Mouse (Mus musculus): ENCODE measurements around the gene Chtf18. TPM values are rescaled to one million over a fixed set of nuclear protein-coding genes. Genes with fewer than 3 reads are reported as not detected.
"Not testable (repeated sequence)": the region's sequence is repeated elsewhere in the genome, so short reads cannot be mapped to it uniquely, and the experiment has no call there.

Gene Chtf18
- polyA plus RNA-seq, 1 experiment = 10.6 TPM

DNA sequence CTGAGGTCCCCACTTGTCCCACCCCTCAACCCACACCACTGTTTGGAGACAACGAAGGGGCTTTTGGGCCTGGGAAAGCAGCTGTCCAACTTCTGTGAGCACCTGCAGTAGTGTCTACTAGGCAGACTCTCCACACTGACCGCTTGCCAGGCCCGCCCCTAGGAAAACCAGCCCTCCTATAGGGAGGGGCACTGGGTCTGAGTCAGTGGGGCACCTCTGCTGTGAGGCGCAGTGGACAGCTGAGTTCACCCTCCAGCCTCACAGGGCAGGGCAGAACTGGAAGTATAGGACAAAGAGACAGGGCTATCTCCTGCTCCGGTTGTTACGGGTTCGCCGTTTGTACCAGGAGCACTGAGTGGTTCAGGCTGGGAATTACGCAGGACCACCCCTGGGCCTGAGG lies 27.0 kb upstream of the Chtf18 start, which contains the start of gene Msln:
Gene Msln (minus strand): TSS at position 138 of the 400 bp plus-strand sequence.
- H3K27me3 ChIP-seq (ENCODE audit: control insufficient read depth, insufficient read depth, low read length) = no peaks in the 10 kb centered on the region
- no peak within 1 kb of the TSS for H3K4me3 ChIP-seq (ENCODE audit: extremely low read depth, insufficient read depth, insufficient read length)
- no peak for TF ChIP-seq POLR2A (IDR thresholded peaks at IDR 0.05; ENCODE audit: low read depth, low read length)
- no peak for TF ChIP-seq CTCF (IDR thresholded peaks at IDR 0.05; ENCODE audit: extremely low read depth, insufficient read depth, insufficient read length, insufficient replicate concordance)
- H3K27ac ChIP-seq (ENCODE audit: insufficient read depth, low read length) = no peak within 1 kb of the TSS
- no peaks in the 10 kb centered on the region for H3K36me3 ChIP-seq (ENCODE audit: control insufficient read depth, insufficient read depth, low read length)
- 87% methylated on average over 9 of the region's 9 CpGs for WGBS
- DNase-seq (ENCODE audit: low read depth in 1 of 2, low spot score in 2 of 2) = no peak
- no peaks in the 10 kb centered on the region for H3K4me1 ChIP-seq (ENCODE audit: control insufficient read depth, insufficient read depth, insufficient read length)

DNA sequence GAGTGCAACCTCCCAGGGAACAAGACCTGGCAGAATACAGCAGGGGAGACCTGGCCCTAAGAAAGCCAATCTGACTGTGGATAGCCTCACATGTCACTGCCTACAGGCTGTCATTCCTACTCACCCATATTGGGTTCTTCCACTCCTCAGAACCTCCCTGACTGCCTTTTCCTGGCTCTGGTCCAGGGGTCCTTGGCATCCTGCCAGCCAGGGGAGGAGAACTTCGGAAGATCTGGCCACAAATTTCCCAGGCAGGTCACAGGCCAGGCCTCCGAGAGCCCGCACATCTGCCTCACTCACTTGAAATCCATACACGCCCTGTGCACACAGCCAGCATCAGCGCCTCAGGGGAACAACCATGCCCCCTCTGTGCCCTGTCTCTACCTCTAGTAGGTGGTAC lies 24.2 kb upstream of the Chtf18 start:
- Histone ChIP-seq H3K4me1 (ENCODE audit: control insufficient read depth, insufficient read depth, insufficient read length) (no peaks in the 10 kb centered on the region), H3K4me3 (ENCODE audit: extremely low read depth, insufficient read depth, insufficient read length) (no peak overlapping the region), H3K27me3 (ENCODE audit: control insufficient read depth, insufficient read depth, low read length) (no peaks in the 10 kb centered on the region), H3K36me3 (ENCODE audit: control insufficient read depth, insufficient read depth, low read length) (no peaks in the 10 kb centered on the region), H3K27ac (ENCODE audit: insufficient read depth, low read length) (no peak overlapping the region)
- no peak for DNase-seq (ENCODE audit: low read depth in 1 of 2, low spot score in 2 of 2)
- TF ChIP-seq POLR2A (IDR thresholded peaks at IDR 0.05; ENCODE audit: low read depth, low read length) (no peak), CTCF (IDR thresholded peaks at IDR 0.05; ENCODE audit: extremely low read depth, insufficient read depth, insufficient read length, insufficient replicate concordance) (no peak)
- 48% methylated on average over 5 of the region's 5 CpGs for WGBS

DNA sequence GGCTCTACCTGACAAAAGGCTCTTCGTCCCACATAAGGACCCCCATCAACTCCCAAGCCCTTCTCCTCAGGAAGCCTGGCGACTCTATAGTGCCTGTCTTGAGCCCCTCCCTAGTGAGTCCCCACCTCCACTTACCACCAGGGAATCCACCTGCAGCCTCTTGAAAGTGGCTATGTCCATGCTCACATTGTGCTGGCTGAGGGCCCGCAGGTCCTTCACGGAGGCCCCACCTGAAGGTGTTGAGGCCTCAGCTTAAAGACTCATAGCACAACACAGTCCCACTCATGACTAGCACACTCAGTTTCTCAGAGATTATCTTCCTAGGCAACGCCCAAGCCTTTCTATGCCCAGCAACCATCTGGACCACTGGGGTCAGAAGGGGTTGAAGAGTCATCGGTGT lies 22.1 kb upstream of the Chtf18 start:
- DNase-seq (ENCODE audit: low read depth in 1 of 2, low spot score in 2 of 2) = no peak
- Histone ChIP-seq H3K4me3 (ENCODE audit: extremely low read depth, insufficient read depth, insufficient read length) (no peak overlapping the region), H3K36me3 (ENCODE audit: control insufficient read depth, insufficient read depth, low read length) (no peaks in the 10 kb centered on the region), H3K27me3 (ENCODE audit: control insufficient read depth, insufficient read depth, low read length) (no peaks in the 10 kb centered on the region), H3K4me1 (ENCODE audit: control insufficient read depth, insufficient read depth, insufficient read length) (no peaks in the 10 kb centered on the region), H3K27ac (ENCODE audit: insufficient read depth, low read length) (no peak overlapping the region)
- TF ChIP-seq POLR2A (IDR thresholded peaks at IDR 0.05; ENCODE audit: low read depth, low read length) (no peak), CTCF (IDR thresholded peaks at IDR 0.05; ENCODE audit: extremely low read depth, insufficient read depth, insufficient read length, insufficient replicate concordance) (no peak)
- WGBS = 77% methylated on average over 6 of the region's 6 CpGs

DNA sequence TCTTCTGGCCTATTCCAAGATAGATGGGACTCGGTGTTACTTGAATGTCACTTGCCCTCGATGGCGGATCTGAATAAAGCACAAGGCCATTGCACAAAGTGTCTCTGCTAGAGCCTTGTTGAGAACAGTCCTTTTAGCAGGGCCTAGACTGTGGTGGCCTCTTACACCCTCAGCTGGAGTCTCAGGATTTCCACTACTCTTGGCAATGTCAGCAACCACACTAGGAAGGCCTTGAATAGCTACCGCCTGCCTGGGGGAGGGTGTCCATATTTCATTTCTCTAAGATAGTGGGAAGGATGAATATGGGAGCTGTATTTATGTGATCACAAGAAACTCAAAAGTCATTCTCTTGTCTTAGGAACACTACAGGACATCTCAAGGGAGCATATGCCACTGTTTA lies 21.0 kb upstream of the Chtf18 start:
- no peak for DNase-seq (ENCODE audit: low read depth in 1 of 2, low spot score in 2 of 2)
- Histone ChIP-seq H3K27me3 (ENCODE audit: control insufficient read depth, insufficient read depth, low read length) (no peaks in the 10 kb centered on the region), H3K36me3 (ENCODE audit: control insufficient read depth, insufficient read depth, low read length) (no peaks in the 10 kb centered on the region), H3K4me3 (ENCODE audit: extremely low read depth, insufficient read depth, insufficient read length) (no peak overlapping the region), H3K4me1 (ENCODE audit: control insufficient read depth, insufficient read depth, insufficient read length) (no peaks in the 10 kb centered on the region), H3K27ac (ENCODE audit: insufficient read depth, low read length) (no peak overlapping the region)
- TF ChIP-seq CTCF (IDR thresholded peaks at IDR 0.05; ENCODE audit: extremely low read depth, insufficient read depth, insufficient read length, insufficient replicate concordance) (no peak), POLR2A (IDR thresholded peaks at IDR 0.05; ENCODE audit: low read depth, low read length) (no peak)
- 90% methylated on average over 4 of the region's 4 CpGs for WGBS

DNA sequence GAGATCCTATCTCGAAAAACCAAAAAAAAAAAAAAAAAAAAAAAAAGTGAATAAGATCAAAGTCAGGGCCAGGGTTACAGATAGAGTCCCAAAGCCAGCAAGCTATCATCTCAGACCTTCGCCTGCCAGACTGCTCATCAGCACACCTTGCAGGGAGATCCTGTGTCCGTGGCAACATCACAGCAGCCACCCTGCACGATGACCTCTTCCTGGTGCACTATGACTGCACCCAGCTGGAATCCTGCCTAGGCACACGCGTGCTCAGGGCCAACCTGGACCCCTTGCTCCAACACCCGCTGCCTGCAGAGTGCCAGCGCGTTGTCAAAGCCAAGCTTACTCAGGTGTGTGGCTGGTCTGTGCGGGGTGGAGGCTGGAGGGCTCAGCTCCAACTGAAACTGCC lies 17.1 kb upstream of the Chtf18 start:
- Histone ChIP-seq H3K36me3 (ENCODE audit: control insufficient read depth, insufficient read depth, low read length) (no peaks in the 10 kb centered on the region), H3K27me3 (ENCODE audit: control insufficient read depth, insufficient read depth, low read length) (no peaks in the 10 kb centered on the region), H3K4me1 (ENCODE audit: control insufficient read depth, insufficient read depth, insufficient read length) (no peaks in the 10 kb centered on the region), H3K4me3 (ENCODE audit: extremely low read depth, insufficient read depth, insufficient read length) (no peak overlapping the region), H3K27ac (ENCODE audit: insufficient read depth, low read length) (no peak overlapping the region)
- 74% methylated on average over 10 of the region's 10 CpGs for WGBS
- no peak for TF ChIP-seq POLR2A (IDR thresholded peaks at IDR 0.05; ENCODE audit: low read depth, low read length)
- no peak for TF ChIP-seq CTCF (IDR thresholded peaks at IDR 0.05; ENCODE audit: extremely low read depth, insufficient read depth, insufficient read length, insufficient replicate concordance)
- no peak for DNase-seq (ENCODE audit: low read depth in 1 of 2, low spot score in 2 of 2)

DNA sequence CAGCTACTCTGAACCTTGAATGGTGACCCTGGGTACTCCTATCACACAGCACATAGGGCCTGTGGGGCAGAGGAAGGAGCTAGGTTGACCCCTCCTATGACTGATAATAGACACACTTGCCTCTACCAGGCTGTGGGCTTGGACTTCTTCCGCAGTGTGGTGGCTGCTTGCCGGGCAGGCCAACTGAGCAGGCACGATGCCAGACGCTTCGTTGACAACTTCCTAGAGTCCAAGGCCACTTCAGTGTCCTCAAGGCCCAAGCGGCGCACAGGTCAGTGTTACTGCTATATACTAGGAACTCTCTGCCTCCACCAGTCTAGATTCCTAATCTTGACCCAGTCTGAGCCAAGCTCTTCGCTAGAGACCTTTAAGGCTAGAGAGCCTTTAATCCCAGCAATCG lies 16.6 kb upstream of the Chtf18 start:
- 87% methylated on average over 9 of the region's 9 CpGs for WGBS
- no peak overlapping the region for H3K27ac ChIP-seq (ENCODE audit: insufficient read depth, low read length)
- TF ChIP-seq POLR2A (IDR thresholded peaks at IDR 0.05; ENCODE audit: low read depth, low read length) (no peak), CTCF (IDR thresholded peaks at IDR 0.05; ENCODE audit: extremely low read depth, insufficient read depth, insufficient read length, insufficient replicate concordance) (no peak)
- no peaks in the 10 kb centered on the region for H3K36me3 ChIP-seq (ENCODE audit: control insufficient read depth, insufficient read depth, low read length)
- DNase-seq (ENCODE audit: low read depth in 1 of 2, low spot score in 2 of 2) = no peak
- H3K4me1 ChIP-seq (ENCODE audit: control insufficient read depth, insufficient read depth, insufficient read length) = no peaks in the 10 kb centered on the region
- no peak overlapping the region for H3K4me3 ChIP-seq (ENCODE audit: extremely low read depth, insufficient read depth, insufficient read length)
- no peaks in the 10 kb centered on the region for H3K27me3 ChIP-seq (ENCODE audit: control insufficient read depth, insufficient read depth, low read length)

DNA sequence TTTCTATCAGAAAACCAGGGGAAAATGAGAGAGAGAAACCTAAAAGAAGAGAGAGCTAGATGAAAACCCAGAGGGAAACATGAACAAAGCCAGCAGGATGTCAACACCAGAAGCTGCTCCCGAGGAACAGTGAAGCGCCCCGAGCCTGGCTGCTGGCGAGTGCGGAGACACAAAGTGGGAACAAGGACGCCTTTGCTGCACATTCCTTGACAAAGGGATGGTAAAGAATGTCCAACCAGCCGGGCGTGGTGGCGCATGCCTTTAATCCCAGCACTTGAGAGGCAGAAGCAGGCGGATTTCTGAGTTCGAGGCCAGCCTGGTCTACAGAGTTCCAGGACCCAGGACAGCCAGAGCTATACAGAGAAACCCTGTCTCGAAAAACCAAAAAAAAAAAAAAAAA lies 14.3 kb upstream of the Chtf18 start:
- H3K4me3 ChIP-seq (ENCODE audit: extremely low read depth, insufficient read depth, insufficient read length); H3K4me1 ChIP-seq (ENCODE audit: control insufficient read depth, insufficient read depth, insufficient read length); H3K27me3 ChIP-seq (ENCODE audit: control insufficient read depth, insufficient read depth, low read length); H3K36me3 ChIP-seq (ENCODE audit: control insufficient read depth, insufficient read depth, low read length); DNase-seq (ENCODE audit: low read depth in 1 of 2, low spot score in 2 of 2); H3K27ac ChIP-seq (ENCODE audit: insufficient read depth, low read length): not testable (repeated sequence)
- WGBS = 78% methylated on average over 12 of the region's 12 CpGs

Data from spleen, adult 2 months (tissue).